Mouse (Mus musculus) bone marrow, adult 2 months (tissue): ENCODE measurements around the gene Nme8.

Source experiments
- CTCF ChIP-seq: fragments of 200-500 bp; IDR thresholded peaks from 2 replicates; pipeline ENCODE4 v1.5.1; 2011; ENCODE audit warnings: low read length, control low read depth; ENCODE audit not compliant: control insufficient read depth, insufficient read depth
- POLR2A ChIP-seq: fragments of 200-500 bp; IDR thresholded peaks from 2 replicates; pipeline ENCODE4 v1.6.1; 2011; ENCODE audit warnings: low read depth, mild to moderate bottlenecking, control low read depth, low read length, borderline replicate concordance; ENCODE audit not compliant: control insufficient read depth

DNA sequence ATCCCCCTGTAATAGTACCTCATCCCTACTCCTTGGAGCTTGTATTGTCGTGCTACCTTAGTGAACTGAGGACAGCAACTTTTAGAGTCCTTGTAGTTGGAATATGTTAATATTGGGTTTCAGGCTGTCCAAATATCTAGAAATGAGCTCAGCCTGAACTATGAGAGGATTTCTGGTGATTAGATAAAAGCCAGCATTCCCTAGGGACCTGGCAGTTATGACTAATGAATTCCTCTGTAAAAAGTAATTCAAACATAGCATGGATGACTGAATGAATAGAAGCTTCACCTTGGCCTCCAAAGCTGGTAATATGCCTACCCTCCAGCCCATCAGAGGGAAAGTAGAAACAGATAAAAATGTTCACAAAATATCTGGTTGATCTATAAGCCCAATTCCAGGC lies 71.1 kb downstream of the Nme8 start:
- TF ChIP-seq POLR2A (no peak), CTCF (no peak)
